Mouse (Mus musculus) lung, adult 2 months (tissue): ENCODE measurements around the gene Faap100. TPM values are rescaled to one million over a fixed set of nuclear protein-coding genes. Genes with fewer than 3 reads are reported as not detected.
"Not testable (repeated sequence)": the region's sequence is repeated elsewhere in the genome, so short reads cannot be mapped to it uniquely, and the experiment has no call there.

Experiments
- DNase-seq: peaks from one replicate; pipeline ENCODE4 v3.0.0; 2022
- H3K4me1 ChIP-seq: fragments of 200-500 bp; 2 replicates; pipeline ENCODE4 v1.6.1; 2011; ENCODE audit warnings: low read length; ENCODE audit not compliant: control insufficient read depth, insufficient read depth
- H3K4me3 ChIP-seq: fragments of 200-500 bp; replicated peaks from 2 replicates; pipeline ENCODE3; 2011; ENCODE audit warnings: low read depth, mild to moderate bottlenecking, control low read depth, low read length; ENCODE audit errors: extremely low read depth
- CTCF ChIP-seq: fragments of 200-500 bp; IDR thresholded peaks from 2 replicates; pipeline ENCODE4 v1.5.1; 2011; ENCODE audit warnings: mild to moderate bottlenecking, low read length, control low read depth; ENCODE audit not compliant: insufficient read depth
- POLR2A ChIP-seq: fragments of 200-500 bp; IDR thresholded peaks from 2 replicates; pipeline ENCODE4 v1.6.1; 2011; ENCODE audit warnings: low read depth, mild to moderate bottlenecking, control low read depth, low read length, borderline replicate concordance; ENCODE audit errors: extremely low read depth
- WGBS: fragments of 180-500 bp; shearing (Covaris S2); methylation state at CpG from one replicate; pipeline ENCODE4 v1.1.7; 2018; 5-methylcytosine and 5-hydroxymethylcytosine counted together
- polyA plus RNA-seq: library from polyadenylated mRNA; depleted of rRNA; stranded (reverse); fragments of >200 nt; gene quantifications from 2 replicates; pipeline ENCODE4 v1.2.3, GENCODE M21; 2012

Gene Faap100
- polyA plus RNA-seq, 1 experiment, result 67.1 TPM

GRCm38 (mm10) chr11:120353500-120354303 is 24.9 kb downstream of the Faap100 start:
- Histone ChIP-seq H3K4me3 (peak overlapping the region; percentile 39), H3K4me1 (peaks cover 31% of the 10 kb centered on the region)
- WGBS, result 13% methylated on average over 26 of the region's 26 CpGs
- TF ChIP-seq CTCF (peak; percentile 57; the same call in 1 of the 2 replicates), POLR2A (peak; percentile 30; the same call in 1 of the 2 replicates)
- DNase-seq, result peak; percentile 89

- 35% methylated on average over 13 of the region's 13 CpGs for WGBS
- Histone ChIP-seq H3K4me3 (no peak overlapping the region), H3K4me1 (peaks cover 28% of the 10 kb centered on the region)
- no peak for DNase-seq
- TF ChIP-seq CTCF (no peak), POLR2A (no peak; the same call in 1 of the 2 replicates)
These were observed 25.8 kb downstream of the Faap100 start for GRCm38 (mm10) chr11:120352571-120353290.

DNA sequence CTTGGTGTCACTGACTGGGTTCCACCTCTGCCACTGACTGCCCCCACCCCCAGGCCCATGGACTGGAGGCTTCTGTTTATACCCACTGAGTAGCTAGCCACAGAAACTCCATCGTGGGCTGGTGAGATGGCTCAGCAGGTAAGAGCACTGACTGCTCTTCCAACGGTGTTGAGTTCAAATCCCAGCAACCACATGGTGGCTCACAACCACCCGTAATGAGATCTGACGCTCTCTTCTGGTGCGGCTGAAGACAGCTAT is 26.5 kb downstream of the Faap100 start:
- not testable (repeated sequence) for DNase-seq, H3K4me3 ChIP-seq
- WGBS, result 80% methylated on average over 5 of the region's 5 CpGs
- peaks cover 28% of the 10 kb centered on the region for H3K4me1 ChIP-seq

GRCm38 (mm10) chr11:120351250-120352092 is 27.1 kb downstream of the Faap100 start:
- H3K4me1 ChIP-seq, result peaks cover 32% of the 10 kb centered on the region
- WGBS, result 81% methylated on average over 10 of the region's 10 CpGs
- DNase-seq, result no peak
- no peak overlapping the region for H3K4me3 ChIP-seq
- TF ChIP-seq POLR2A, result no peak
- no peak for TF ChIP-seq CTCF

GRCm38 (mm10) chr11:120350711-120351110 is 27.9 kb downstream of the Faap100 start:
- WGBS, result 22% methylated on average over 11 of the region's 11 CpGs
- DNase-seq, result peak; percentile 70
- Histone ChIP-seq H3K4me3 (peak overlapping the region; percentile 31), H3K4me1 (peaks cover 33% of the 10 kb centered on the region)
- TF ChIP-seq CTCF, result no peak
- no peak; the same call in 1 of the 2 replicates for TF ChIP-seq POLR2A

- Histone ChIP-seq H3K4me1 (peaks cover 36% of the 10 kb centered on the region), H3K4me3 (peak overlapping the region; percentile 77)
- under 1% methylated on average over 68 of the region's 68 CpGs for WGBS
- TF ChIP-seq POLR2A (peak; percentile 72; the same call in 1 of the 2 replicates), CTCF (no peak)
- DNase-seq, result peak; percentile 92
These were observed 28.4 kb downstream of the Faap100 start for GRCm38 (mm10) chr11:120349986-120350702.

- Histone ChIP-seq H3K4me1 (peaks cover 39% of the 10 kb centered on the region), H3K4me3 (peak overlapping the region; percentile 77)
- DNase-seq, result peak; percentile 80
- TF ChIP-seq CTCF (no peak), POLR2A (peak; percentile 59; the same call in 1 of the 2 replicates)
- 0% methylated on average over 16 of the region's 16 CpGs for WGBS
These were observed 29.1 kb downstream of the Faap100 start for GRCm38 (mm10) chr11:120349371-120349985.

- Histone ChIP-seq H3K4me1 (peaks cover 38% of the 10 kb centered on the region), H3K4me3 (peak overlapping the region; percentile 77)
- WGBS, result under 1% methylated on average over 52 of the region's 53 CpGs
- peak; percentile 71 for DNase-seq
- TF ChIP-seq POLR2A (no peak; the same call in 1 of the 2 replicates), CTCF (no peak)
These were observed 29.7 kb downstream of the Faap100 start for GRCm38 (mm10) chr11:120348684-120349370.
